Mouse (Mus musculus): ENCODE results near the gene Sh3glb2.

Sh3glb2 gene

DNA sequence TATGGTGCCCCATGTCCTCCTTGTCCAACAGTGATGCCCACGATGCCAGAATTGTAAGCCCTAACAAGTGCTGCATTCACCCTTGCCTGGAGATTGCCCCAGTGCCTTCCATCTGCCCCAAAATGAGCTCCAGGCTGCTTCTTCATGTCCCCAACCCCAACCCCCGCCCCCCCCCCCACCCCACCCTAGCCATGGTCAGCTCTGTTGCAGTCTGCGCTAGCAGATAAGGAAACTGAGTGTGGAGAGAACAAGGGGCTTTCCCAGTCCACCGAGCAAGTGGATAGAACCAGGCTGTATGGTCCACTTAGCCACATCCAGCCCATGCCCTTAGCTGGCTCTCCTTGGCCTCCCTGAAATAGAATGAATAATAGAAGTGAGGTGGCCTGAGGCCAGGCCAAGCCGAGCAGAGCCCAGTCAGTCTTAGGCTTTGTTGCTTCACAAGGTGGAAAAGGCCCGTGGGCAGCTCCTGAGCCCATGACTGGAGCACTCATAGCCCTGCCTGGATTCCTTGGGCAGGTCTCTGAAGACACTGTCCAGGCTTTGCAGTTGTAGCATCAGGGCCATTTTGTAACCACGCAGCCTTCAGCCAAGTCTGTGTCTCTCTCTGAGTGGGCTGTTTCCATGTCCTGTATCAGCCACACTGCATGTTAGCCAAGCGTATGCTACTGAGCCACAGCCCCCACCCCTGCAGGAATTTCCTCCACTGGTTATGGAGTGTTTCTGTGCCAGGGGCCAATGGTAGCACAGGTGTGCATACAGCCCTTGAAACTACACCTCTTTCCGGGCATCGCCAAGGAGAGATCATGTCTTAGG is 21.6 kb upstream of the Sh3glb2 start:
- DNase-seq (ENCODE audit: low read depth): no peak

DNA sequence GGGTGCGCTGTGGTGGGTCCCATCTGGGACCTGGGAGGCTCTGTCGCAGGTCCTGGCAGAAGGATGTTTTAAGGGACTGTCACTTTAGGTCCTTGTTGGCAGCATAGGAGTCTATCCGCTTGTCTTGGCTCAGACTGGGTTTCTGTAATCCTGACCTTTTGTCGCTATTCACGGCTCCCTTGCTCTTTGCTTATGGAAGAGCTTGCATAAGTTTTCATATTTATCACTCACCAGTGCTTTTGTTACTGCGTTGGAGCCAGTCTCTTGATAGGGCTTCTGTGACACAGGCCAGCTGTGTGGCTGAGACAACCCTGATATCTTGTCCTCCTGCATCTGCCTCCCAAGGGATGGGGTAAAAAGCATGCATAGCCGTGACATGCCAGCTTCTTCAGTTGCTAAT is 20.2 kb upstream of the Sh3glb2 start:
- no peak for DNase-seq (ENCODE audit: low read depth)

DNA sequence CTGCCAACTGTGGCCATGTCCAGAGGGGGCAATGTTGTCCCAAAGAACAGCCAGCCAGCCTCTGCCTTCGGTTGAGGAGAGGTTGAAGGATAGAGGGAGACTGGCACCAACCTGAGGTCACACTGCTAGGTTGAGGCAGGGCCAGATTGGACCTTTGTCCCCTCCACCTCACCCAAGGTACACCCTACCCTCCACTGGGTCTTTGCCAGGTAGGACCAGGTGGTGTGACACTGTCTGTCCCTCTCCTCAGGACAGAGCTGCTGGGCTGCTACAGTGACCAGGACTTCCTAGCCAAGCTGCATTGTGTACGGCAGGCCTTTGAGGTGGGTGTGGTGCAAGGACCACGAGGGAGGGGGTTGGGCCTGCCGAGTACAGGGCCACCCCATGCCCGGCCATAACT is 18.6 kb upstream of the Sh3glb2 start:
- no peak for DNase-seq (ENCODE audit: low read depth)

DNA sequence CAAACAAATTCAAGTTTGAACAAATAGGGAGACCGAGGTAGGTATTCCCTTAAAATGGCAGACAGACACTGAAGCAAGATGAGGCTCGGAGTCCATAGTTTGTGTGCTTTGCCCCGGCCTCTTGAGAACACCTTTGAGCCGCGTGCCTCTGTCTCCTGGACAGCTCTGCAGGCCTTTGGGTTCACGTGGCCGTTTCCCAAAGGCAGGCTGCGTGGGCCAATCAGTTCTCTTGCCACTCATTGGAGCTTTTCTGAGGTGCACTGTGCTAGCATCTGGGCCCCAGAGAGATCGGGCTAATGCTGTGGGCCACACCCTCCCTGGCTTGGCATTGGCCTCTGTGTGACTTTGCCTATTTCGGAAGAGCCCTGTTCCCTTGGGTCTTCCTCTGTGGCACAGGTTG is 16.8 kb upstream of the Sh3glb2 start:
- no peak for DNase-seq (ENCODE audit: low read depth)

DNA sequence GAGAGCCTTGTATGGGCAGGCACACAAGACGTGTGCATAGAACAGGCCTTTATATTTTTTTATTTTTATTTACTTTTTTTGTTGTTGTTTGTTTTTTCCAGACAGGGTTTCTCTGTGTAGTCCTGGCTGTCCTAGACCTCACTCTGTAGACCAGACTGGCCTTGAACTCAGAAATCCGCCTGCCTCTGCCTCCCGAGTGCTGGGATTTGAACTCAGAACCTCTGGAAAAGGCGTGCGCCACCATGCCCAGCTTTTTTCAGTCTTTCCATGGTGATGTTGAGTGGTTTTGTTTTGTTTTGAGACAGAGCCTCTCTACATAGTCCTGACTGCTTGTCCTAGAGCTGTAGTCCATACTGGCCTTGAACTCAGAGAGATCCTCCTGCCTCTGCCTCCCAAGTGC is 13.6 kb upstream of the Sh3glb2 start:
- DNase-seq (ENCODE audit: low read depth): no peak

DNA sequence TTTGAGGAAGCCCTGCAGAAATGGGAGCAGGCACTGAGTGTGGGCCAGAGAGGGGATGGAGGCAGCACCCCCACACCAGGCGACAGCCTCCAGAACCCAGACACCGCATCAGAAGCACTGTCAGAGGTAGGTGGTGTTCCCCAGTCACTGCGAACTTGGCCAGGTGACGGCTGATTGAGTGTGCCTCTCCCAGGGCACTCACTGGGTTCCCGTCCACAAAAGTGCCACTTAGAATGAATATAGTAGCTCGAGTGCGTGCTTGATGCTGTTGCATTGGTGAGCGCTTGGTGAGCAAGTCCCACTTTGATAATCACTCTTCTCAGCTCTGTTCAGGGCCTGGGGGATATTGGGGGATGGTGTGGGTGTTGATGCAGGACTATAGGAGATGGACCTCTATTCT is 12.4 kb upstream of the Sh3glb2 start:
- no peak for DNase-seq (ENCODE audit: low read depth)

DNA sequence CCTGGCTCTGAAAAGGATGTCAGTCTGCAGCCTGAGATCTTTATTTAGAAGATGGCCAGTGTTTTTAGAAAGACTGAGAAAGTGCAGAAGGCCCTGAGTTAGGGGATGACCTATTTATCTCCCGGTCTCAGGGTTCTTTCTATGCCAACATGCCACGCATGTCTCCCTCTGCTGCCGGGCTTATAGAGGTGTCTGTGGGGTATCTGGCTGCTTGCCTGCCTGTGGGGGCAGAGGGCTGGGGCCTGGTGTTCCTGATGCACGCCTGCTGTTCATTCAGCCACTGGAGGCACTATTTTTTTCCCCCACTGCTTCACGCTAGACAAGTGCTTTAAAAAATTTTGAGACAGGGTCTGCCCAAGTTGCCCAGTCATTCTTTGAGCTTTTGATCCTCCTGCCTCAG is 7.1 kb upstream of the Sh3glb2 start:
- no peak for DNase-seq (ENCODE audit: low read depth)

DNA sequence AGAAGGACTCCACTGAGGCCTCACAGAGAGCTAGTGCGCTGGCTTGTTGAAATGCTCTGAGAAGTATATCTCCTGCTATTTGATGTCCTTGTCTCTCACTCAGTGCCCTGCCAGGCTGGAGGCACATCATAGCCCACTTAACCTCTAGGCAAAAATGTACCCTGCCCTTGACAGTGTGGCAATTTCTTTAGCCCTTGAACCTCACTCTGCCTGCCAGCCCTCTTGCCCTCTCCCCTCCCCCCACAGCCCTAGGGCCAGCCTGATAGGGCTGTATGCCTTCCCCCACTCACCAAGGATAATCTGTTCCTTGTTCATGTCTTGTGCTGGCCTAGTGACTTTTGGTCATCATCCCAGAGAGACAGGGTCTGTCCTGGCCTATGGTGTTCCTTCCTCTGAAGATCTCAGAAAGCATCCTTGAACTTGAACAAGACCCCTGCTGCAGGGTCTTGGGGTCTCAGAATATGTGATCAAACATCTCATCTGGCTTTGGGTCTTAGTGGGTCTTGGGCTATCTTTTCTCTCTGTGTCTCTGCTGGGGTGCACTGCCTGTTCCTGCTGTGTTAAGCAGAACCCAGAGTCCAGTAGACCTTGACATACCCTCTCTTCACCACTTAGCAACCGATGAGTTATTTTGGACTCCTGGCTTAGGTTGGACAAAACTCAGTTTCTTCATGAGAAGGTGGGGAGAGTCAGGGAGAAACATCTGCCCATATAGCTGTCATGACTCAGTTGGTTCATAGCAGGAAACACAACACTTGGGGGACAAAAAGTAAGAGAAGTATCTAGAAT is 6.3 kb upstream of the Sh3glb2 start:
- no peak for DNase-seq (ENCODE audit: low read depth)

DNA sequence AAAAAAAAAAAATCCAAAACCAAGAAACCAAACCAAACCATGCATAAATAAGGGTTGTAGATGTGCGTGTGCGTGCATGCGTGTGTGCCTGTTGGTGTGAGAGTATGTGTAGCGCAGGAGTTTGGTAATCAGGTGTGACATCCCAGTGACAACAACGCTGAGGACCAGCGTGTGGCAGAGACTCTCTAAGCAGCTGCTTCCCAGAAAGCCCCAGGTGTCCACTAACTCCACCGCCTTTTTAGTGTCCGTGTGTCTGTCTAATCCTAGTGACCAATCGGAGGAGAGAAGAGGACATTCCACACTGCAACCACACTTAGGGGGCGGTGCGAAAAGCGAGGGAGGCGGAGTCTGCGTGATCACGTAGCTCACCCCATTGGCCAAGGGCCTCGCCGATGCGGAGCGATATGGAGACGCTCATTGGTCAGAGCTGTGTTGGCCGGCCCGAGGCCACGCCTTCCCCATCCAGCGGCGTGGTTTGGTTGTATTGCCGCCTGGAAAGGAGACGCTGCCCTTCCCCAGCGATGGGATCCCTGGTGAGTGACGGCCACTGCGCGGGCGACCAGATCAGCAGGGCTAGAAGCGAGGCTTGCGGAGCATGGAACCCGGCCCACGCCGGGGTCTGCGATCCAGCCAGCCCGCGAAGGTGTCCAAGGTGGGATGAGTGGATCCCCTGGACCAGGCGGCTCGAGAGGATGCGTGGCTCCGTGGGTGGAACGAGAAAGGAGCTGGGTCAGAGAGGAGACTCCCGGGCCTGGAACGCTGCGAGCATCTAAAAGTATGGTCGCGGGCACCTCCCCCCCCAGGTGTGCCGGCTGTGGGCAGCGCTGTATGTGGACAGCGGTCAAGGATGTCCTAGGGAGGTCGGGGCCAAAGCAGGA is 4.9 kb upstream of the Sh3glb2 start, which contains the start of gene Miga2:
Gene Miga2, plus strand, starts transcription at position 461 of the 878 bp plus-strand sequence.
- DNase-seq (ENCODE audit: low read depth): peak; percentile 99

DNA sequence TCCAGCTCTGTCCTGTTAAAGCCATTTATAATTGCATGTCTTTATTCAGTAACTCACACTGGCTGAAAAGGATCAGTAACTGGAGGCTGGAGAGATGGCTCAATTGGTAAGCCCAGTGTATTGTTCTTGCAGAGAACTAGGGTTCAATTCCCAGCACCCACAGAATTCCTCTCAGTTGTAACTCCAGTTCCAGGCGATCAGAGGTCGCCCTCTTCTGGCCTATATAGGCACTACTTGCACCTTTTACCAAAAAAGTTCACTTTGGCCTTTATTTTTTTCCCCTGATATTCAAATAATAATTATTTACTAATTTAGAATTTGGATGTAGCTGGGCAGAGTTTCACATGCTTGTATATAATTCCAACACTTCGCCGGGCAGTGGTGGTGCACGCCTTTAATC is 3.7 kb upstream of the Sh3glb2 start:
- no peak for DNase-seq (ENCODE audit: low read depth)

DNA sequence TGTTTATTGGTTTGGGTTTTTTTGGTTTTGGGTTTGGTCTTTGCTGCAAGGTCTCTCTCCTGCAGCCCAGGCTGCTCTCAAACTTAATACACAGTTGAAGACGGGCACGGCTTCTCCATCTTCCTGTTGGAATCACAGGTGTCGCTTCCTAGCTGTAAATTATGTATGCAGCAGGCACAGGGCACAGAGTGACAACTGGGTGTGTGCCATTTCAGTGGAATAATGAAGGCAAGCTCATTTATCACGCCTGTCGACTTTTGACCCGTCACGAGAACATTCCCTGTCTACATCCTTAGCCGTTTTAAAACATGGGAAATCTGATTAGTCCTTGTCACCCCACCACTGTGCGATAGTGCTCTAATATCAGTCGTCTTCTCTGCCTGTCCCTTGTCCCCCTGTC is 1.5 kb upstream of the Sh3glb2 start:
- DNase-seq (ENCODE audit: low read depth): no peak

DNA sequence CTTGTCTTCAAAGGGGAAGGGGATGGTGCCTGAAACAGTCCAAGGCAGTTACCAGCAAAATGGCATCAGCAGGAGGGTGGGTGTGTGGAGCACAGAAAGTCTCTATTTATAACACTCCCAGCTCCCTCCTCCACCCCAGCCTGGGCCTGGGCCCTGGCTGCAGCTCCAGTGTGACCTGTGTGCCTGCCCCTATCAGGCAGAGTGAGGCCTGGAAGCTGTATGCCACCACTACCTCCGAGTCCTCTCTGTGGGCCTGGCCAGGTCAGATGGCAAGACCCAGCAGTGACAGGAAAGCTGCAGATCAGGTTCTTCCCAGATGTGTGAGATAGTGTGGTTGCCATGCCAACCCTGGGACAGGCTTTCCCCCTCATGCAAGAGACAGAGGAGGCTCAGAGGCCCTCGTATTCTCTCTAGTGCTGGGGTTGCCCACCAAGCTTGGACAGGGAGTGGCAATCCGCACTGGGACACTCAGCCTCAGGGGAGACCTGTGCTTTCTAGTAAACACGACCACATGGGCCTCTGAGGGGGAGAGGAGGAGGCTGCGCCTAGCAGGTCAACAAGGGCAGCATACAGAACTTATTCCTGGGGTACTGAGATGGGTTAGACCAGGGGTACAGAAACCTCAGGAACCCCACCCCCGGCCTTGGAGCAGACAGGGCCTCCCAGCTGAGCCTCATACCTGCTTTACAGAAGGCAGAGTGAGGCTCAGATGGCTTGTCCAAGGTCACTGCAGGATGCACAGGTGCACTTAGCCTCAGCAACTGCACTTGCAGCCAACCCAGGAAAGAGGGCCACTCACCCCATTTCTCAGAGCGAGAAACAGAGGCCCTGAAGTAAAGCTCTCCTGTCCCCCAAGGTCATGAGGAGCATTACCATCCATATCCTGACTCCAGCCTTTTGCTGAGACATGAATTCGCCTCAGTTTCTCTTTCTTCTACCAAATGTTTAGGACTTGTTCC is 1.3 kb downstream of the Sh3glb2 start:
- no peak for DNase-seq (ENCODE audit: low read depth)

DNA sequence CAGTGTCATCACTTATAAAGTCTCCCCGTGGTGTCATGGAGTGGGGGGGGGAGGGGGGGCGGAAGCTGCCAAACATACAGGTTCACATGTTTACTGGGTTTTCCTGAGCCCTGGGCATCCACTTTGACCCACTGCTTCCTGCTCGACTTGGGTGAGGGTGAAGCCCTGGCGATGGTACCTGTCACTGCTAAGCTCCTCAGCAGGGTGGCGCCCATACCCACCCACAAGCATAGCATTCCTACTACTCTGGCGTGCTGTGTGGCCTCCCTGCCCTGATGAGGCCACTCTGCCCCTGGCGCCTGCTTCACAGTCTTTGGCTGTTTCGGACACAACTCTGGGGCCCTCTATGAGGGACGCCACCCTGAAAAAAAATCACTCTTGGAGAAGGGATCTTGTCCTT is 2.2 kb downstream of the Sh3glb2 start:
- DNase-seq (ENCODE audit: low read depth): no peak

DNA sequence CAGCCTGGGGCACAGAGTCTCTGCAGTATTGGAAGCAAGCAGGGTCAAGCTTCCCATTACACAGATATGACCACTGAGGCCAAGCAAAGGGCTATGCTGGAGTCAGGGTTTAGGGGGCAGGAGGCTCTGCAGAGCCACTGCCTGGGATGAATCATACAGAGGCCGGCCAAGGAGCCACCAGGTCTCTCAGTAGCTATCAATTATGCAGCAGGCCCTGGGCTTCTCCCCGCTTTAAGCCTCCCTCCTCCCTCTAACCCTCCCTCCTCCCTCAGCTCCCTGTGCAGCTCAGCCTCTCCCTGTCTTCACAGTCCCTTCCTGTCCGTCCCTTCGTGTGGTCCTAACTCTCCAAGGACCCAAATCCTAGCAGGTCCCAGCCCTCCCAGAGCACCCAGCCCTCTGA is 2.9 kb downstream of the Sh3glb2 start:
- DNase-seq (ENCODE audit: low read depth): no peak

DNA sequence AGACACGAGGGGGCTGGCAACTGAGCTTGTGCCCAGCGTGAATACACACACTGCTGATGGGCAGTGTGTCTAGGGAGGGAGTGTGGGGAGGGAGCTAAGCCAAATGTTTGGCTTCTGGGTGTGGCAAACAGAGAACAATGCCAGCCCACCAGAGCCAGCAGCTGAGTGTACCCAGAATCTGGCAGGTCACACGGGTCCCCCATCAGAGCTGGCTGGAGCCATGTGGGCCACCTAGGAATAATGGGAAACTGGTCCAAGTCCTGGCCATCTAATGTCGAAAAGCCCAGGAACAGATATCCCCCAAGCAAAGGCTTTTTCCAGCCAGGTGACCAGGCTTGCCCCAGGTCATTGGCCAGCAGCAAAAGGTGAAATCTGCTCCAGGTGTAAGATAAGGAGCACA is 3.3 kb downstream of the Sh3glb2 start:
- no peak for DNase-seq (ENCODE audit: low read depth)

DNA sequence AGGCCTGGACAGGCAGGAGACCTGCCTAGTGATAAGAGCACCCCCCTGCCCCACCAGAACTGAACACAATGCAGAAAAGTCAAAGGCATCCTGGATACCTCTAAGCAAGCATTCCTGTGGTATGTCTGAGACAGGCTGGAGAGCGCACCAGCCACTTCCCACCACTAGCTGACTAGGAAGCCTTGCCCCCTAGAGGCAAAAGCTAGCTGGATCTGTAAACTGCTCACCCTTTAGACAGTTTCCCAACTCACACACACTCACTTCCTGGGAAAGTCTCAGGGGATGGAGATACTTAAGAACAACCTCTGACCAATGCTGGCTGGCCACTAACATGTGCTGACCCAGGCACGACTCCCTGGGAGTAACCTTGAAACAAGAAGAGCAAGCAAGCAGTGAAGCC is 8.0 kb downstream of the Sh3glb2 start:
- no peak for DNase-seq (ENCODE audit: low read depth)

DNA sequence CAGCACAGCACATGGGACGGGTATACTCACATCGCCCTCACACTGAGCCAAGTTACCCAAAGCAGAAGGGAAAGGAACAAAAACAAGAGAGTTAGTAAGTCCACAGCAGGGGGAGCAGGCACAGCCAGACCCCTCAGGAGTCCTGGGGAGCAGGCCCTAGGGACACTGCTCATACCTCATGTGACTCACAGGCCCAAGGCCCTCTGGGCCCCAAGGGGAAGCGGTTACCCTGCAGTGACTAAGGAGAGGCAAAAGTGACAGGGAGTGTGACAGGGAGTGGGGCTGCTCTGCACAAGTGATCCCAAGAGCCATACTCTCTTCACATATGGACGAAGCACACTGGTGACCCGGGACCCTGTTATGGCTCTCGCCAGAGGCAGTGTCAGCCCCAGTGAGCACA is 9.9 kb downstream of the Sh3glb2 start:
- no peak for DNase-seq (ENCODE audit: low read depth)

DNA sequence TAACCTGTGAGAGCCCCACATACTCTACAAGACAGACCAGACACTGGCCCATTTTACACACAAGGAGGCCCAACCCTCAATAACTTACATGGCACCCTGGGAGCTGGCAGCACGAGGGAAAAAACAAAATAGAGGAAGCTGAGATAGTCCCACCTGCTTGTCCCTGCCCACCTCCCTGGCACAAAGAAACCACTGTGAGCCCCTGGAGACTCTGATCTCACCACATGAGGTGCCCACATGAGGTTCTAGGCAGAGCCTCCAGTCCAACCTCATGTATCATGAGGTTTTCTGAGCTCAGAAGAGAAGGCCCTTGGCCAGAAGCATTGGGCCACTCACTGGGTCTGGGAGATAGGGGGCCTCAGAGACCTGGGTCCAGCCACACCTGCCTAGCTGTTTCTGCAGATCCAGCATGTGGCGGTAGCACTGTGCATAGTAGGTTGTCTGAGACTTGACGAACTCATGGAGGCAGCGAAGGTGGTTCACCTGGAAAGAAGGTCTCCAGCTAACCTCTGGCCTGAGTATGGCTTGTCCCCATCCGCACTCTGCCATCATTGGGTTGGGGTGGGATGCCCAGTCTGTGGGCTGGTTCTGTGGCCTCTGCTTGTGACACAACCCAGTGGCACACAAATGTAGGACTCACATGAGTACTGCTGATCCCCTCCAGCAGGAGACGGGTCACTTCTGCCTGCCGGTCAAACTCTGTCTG is 13.0 kb downstream of the Sh3glb2 start:
- no peak for DNase-seq (ENCODE audit: low read depth)

DNA sequence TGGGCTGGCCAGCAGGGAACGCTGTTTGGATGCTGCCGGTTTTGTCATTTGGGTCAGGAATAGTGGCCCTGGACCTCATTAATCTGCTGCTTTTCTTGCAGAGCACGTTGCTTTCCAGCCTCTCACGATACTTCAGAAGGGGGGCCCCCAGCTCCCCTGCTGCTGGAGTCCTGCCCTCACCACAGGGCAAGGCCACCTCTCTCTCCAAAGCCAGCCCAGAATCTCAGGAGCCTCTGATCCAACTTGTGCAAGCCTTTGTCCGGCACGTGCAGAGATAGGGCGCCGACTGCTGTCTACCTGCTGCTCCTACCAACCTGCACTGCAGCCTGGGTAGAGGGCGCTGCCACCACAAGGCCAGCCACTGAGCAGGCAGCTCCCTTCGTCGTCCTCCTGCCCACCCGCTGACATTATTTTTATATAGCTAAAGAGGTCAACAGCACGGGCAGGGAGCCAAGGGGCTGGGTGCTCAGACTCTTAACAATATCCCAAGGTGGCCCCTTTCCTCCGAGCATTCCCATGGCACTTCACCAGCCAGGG is 15.5 kb downstream of the Sh3glb2 start:
- no peak for DNase-seq (ENCODE audit: low read depth)

DNA sequence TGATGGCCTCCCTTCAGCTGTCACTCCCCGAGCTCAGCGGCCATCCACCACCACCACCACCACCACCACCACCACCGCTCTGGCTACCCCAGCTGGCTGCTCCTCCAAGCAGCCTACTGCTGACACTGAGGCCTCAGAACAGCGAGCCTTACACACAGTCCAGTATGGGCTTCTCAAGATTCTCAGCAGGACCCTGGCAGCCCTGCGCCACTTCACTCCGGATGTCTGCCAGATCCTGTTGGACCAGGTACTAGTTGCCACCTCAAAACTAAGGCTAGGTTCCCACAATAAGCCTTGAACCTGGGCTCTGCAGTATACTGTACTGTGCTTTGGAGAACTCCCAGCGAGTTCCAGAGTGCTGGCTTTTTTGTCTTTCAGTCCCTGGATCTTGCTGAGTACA is 16.6 kb downstream of the Sh3glb2 start:
- no peak for DNase-seq (ENCODE audit: low read depth)

Measured in c-Kit-positive CD71-positive TER-119-negative erythroid progenitor cells, embryonic 14.5 days (primary cell).